Mouse (Mus musculus): ENCODE results near the gene Apaf1. TPM values are rescaled to one million over a fixed set of nuclear protein-coding genes. Genes with fewer than 3 reads are reported as not detected.

The Apaf1 gene
- 16.9 and 25.4 TPM in 2 replicates for polyA plus RNA-seq (2016; fragmentation: Nextera tagmentation; extraction: Ambion mirVana)

- no peaks in the 10 kb centered on the region for H3K4me1 ChIP-seq
- peaks cover 18% of the 10 kb centered on the region for H3K36me3 ChIP-seq
- H3K9me3 ChIP-seq (replicated peaks) = no peaks in the 10 kb centered on the region
- H3K27ac ChIP-seq = peak within 1 kb of the TSS; percentile 93
- peak; percentile 100 for DNase-seq (ENCODE audit: low spot score)
- peak within 1 kb of the TSS; percentile 89 for H3K4me3 ChIP-seq
- no peaks in the 10 kb centered on the region for H3K27me3 ChIP-seq (ENCODE audit: low read depth, poor library complexity, severe bottlenecking)
- WGBS = under 1% methylated on average over 85 of the region's 87 CpGs
Observed at GRCm38 (mm10) chr10:91082550-91083392, at the start of gene Apaf1, which contains the start of gene Ikbip. TSS of gene Apaf1 (minus strand) at chr10:91082770. TSS of gene Ikbip (plus strand) at chr10:91082940.

DNA sequence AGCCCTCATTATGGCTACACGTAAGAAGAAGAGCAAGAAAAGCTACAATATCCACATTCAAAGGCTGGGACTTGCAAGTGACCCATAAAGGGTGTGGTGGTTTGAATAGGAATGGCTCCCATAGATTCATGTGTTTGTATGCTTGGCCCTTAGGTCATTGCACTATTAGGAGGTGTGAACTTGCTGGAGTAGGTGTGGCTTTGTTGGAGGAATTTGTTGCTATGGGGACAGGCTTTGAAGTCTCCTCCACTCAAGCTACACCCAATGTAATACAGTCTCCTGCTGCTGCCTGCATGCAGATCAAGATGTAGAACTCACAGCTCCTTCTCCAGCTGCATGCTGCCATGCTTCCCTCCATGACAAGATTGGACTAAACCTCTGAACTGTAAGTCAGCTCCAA, 49.0 kb upstream of the Apaf1 start:
- no peaks in the 10 kb centered on the region for H3K4me1 ChIP-seq
- no peaks in the 10 kb centered on the region for H3K27me3 ChIP-seq (ENCODE audit: low read depth, poor library complexity, severe bottlenecking)
- WGBS = 84% methylated on average over 1 of the region's 1 CpGs
- no peaks in the 10 kb centered on the region for H3K9me3 ChIP-seq (replicated peaks)
- H3K36me3 ChIP-seq = no peaks in the 10 kb centered on the region
- H3K27ac ChIP-seq = no peak overlapping the region
- H3K4me3 ChIP-seq = no peak overlapping the region
- no peak for DNase-seq (ENCODE audit: low spot score)

- no peaks in the 10 kb centered on the region for H3K4me1 ChIP-seq
- WGBS = 88% methylated on average over 3 of the region's 3 CpGs
- no peak overlapping the region for H3K4me3 ChIP-seq
- no peaks in the 10 kb centered on the region for H3K9me3 ChIP-seq (replicated peaks)
- no peak overlapping the region for H3K27ac ChIP-seq
- H3K27me3 ChIP-seq (ENCODE audit: low read depth, poor library complexity, severe bottlenecking) = no peaks in the 10 kb centered on the region
- H3K36me3 ChIP-seq = no peaks in the 10 kb centered on the region
- DNase-seq (ENCODE audit: low spot score) = no peak
Observed at GRCm38 (mm10) chr10:91130792-91131191, 48.2 kb upstream of the Apaf1 start.

GRCm38 (mm10) chr10:91128551-91129160, 46.1 kb upstream of the Apaf1 start:
- Histone ChIP-seq H3K9me3 (replicated peaks) (no peaks in the 10 kb centered on the region), H3K36me3 (no peaks in the 10 kb centered on the region), H3K4me1 (no peaks in the 10 kb centered on the region), H3K27me3 (ENCODE audit: low read depth, poor library complexity, severe bottlenecking) (no peaks in the 10 kb centered on the region), H3K27ac (no peak overlapping the region), H3K4me3 (no peak overlapping the region)
- WGBS = 92% methylated on average over 1 of the region's 1 CpGs
- no peak for DNase-seq (ENCODE audit: low spot score)

DNA sequence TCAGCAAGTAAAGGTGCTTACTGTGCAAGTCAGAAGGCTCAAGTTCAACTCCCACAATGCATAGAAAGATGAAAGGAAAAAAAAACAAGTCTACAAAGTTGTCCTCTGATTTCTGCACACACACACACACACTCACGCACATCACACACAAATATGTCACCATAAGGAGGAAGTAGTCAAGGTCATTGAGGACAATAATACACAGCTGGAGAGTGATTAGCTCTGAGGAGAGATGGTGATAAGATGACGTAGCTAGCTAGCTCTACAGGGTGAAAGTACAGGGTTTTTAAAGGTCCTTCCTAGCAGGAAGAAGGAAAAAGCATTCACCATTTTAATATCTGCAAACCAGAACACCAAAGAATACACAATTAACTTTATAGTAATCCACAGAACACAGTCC, 44.8 kb upstream of the Apaf1 start:
- Histone ChIP-seq H3K4me3 (no peak overlapping the region), H3K36me3 (0 out of 2 replicates have a peak, but pooled peaks cover under 1% of the 10 kb centered on the region), H3K27ac (no peak overlapping the region), H3K27me3 (ENCODE audit: low read depth, poor library complexity, severe bottlenecking) (no peaks in the 10 kb centered on the region), H3K4me1 (peaks cover 4% of the 10 kb centered on the region), H3K9me3 (replicated peaks) (no peaks in the 10 kb centered on the region)
- WGBS = 81% methylated on average over 2 of the region's 2 CpGs
- DNase-seq (ENCODE audit: low spot score) = no peak

GRCm38 (mm10) chr10:91126618-91127355, 44.2 kb upstream of the Apaf1 start:
- Histone ChIP-seq H3K27ac (no peak overlapping the region), H3K4me1 (peaks cover 11% of the 10 kb centered on the region), H3K9me3 (replicated peaks) (no peaks in the 10 kb centered on the region), H3K36me3 (peaks cover 7% of the 10 kb centered on the region), H3K4me3 (no peak overlapping the region), H3K27me3 (ENCODE audit: low read depth, poor library complexity, severe bottlenecking) (no peaks in the 10 kb centered on the region)
- WGBS = 78% methylated on average over 10 of the region's 10 CpGs
- no peak for DNase-seq (ENCODE audit: low spot score)

- no peaks in the 10 kb centered on the region for H3K27me3 ChIP-seq (ENCODE audit: low read depth, poor library complexity, severe bottlenecking)
- H3K9me3 ChIP-seq (replicated peaks) = no peaks in the 10 kb centered on the region
- H3K36me3 ChIP-seq = peaks cover 33% of the 10 kb centered on the region
- peak within 1 kb of the TSS; percentile 91 for H3K27ac ChIP-seq
- H3K4me1 ChIP-seq = peaks cover 11% of the 10 kb centered on the region
- peak; percentile 97 for DNase-seq (ENCODE audit: low spot score)
- H3K4me3 ChIP-seq = peak within 1 kb of the TSS; percentile 92
- WGBS = 15% methylated on average over 58 of the region's 59 CpGs
Observed at GRCm38 (mm10) chr10:91123828-91124822, 41.6 kb upstream of the Apaf1 start, which contains the start of gene Slc25a3. TSS of gene Slc25a3 (minus strand) at chr10:91124059.

DNA sequence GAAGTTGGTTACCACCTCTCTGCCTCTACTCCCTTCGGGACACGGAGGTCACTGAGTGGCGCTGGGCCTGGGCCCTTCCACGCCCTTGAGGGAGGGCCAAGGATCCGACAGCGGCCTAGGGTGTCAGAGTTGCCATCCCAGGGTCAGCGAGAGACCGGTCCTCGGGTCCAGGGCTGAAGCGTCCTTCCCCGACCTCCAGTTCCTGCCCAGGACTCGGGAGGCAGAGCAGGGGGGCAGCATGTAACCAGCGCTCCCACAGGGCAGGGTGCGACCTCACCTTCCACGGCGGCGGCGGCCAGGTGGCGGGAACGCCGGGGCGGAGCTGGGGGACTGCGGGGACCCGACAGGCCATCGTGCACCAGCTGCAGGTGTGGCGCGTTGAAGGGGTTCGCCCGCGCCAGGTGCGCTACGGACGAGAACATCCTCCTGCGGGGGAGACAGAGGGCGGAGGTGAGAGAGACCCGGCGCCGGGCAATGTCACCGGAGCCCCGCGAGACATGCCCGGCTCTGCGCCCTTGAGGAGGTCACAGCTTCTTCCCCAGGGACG, 40.8 kb upstream of the Apaf1 start:
- Histone ChIP-seq H3K27me3 (ENCODE audit: low read depth, poor library complexity, severe bottlenecking) (no peaks in the 10 kb centered on the region), H3K4me3 (peak overlapping the region; percentile 92), H3K9me3 (replicated peaks) (no peaks in the 10 kb centered on the region), H3K36me3 (peaks cover 41% of the 10 kb centered on the region), H3K27ac (peak overlapping the region; percentile 91), H3K4me1 (peaks cover 11% of the 10 kb centered on the region)
- DNase-seq (ENCODE audit: low spot score) = no peak
- WGBS = under 1% methylated on average over 44 of the region's 44 CpGs

DNA sequence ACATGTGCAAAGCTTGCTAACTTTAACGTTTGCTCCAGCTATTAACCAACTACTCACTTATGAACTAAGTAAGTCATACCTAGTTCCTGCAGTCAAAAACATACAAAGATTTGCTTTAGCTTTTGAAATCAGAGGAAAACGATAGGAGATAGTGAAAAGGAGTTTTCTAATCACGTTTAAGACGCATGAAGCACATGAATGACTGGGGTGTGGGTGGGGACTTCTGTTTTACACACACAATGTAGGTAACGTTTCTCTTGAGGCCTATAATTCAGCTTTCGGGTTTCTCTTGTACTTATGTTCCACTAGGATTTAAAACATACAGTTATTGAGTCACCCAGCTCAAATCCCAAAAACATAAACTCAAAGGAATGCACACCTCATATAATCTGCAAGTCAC, 40.1 kb upstream of the Apaf1 start:
- Histone ChIP-seq H3K4me3 (peak overlapping the region; percentile 92), H3K36me3 (peaks cover 48% of the 10 kb centered on the region), H3K27ac (peak overlapping the region; percentile 91; the same call in 1 of the 2 replicates), H3K27me3 (ENCODE audit: low read depth, poor library complexity, severe bottlenecking) (no peaks in the 10 kb centered on the region), H3K4me1 (peaks cover 11% of the 10 kb centered on the region), H3K9me3 (replicated peaks) (no peaks in the 10 kb centered on the region)
- WGBS = 52% methylated on average over 6 of the region's 6 CpGs
- DNase-seq (ENCODE audit: low spot score) = no peak

DNA sequence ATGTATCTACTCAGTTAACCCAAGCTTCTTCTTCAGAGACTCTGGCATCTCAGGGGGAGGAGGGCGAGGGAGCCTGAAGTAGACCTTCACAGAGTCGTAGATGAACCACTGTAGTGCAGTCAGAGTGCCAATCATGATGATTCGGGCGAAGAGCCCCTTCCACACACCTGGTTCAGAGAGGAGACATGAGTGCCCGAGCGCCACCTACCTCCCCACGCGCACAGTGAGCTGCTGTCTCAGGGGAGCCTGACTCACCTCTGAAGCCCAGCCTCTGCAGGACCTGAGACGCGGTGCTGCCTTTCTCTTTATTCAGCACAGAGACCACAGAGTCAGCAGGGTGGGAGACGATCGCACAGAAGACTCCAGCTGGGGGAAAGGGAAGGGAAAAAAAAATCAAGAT, 34.4 kb upstream of the Apaf1 start:
- H3K4me1 ChIP-seq = peaks cover 3% of the 10 kb centered on the region; the same call in 1 of the 2 replicates
- WGBS = 95% methylated on average over 12 of the region's 12 CpGs
- H3K27ac ChIP-seq = no peak overlapping the region
- H3K36me3 ChIP-seq = peaks cover 100% of the 10 kb centered on the region
- no peak overlapping the region for H3K4me3 ChIP-seq
- H3K9me3 ChIP-seq (replicated peaks) = no peaks in the 10 kb centered on the region
- H3K27me3 ChIP-seq (ENCODE audit: low read depth, poor library complexity, severe bottlenecking) = no peaks in the 10 kb centered on the region
- no peak for DNase-seq (ENCODE audit: low spot score)

DNA sequence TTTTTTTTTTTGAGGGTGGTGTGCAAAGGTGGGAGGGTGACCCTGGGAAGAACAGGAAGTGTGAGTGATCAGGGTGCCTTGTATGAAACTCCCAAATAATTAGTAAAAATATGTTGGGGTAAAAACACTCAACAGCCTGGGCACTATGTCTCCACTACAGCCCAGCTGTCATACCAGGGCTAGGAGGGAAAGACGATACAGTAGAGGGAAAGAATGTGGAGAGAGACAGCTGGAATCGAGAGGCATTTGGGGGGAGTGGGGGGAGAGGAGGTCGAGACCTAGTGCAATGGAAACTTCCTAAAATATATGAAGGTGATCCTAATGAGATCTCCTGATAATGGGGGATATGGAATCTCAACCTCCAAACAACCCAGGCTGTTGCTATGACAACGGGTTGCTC, 27.3 kb upstream of the Apaf1 start:
- Histone ChIP-seq H3K36me3 (peaks cover 32% of the 10 kb centered on the region), H3K9me3 (replicated peaks) (no peaks in the 10 kb centered on the region), H3K4me3 (no peak overlapping the region), H3K4me1 (no peaks in the 10 kb centered on the region), H3K27ac (no peak overlapping the region), H3K27me3 (ENCODE audit: low read depth, poor library complexity, severe bottlenecking) (no peaks in the 10 kb centered on the region)
- WGBS = 91% methylated on average over 4 of the region's 4 CpGs
- DNase-seq (ENCODE audit: low spot score) = no peak

Measured in limb, embryonic 10.5 days (tissue).